In the genomic region with DNA sequence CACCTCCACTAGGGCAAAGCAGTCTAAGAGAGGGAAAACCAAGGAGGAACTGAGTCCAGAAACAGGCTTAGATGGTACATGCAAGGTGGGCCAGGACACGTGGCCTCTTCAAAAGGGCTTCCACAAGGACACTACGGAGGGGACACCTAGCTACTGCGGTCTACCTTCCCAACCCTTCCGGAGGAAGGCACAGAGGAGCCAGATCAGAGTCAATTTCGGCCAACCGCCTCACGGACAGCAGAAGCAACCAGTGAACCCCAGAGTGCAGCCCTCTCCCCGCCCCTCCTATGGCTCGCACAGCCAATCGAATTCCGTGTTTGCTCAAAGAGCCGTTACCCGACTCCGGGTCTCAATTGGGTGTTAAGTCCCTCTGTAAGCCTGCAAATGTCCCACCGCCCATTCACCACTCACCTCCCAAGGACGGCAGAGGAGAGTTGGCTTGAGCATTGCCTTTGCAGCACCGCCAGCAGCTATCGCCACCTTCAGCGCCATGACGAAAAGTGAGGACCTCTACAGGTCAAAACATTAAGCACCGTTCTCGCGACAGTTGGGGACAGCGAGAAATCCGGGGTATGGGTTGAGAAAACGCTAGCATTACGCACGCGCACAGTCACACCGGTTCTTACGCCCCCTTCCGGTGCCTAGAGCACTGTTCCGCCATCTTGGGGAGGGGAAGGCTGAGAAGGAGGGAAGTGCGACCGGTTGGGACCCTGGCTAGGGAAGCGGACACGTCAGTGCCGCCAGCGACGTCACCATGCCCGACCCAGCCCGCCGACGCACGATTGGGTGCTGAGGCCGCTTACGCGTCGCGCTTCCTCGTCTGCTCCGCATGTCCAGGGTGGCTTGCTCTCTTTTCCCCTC, we compare ENCODE assay signal across 8 mouse cellular contexts. TPM values are rescaled to one million over a fixed set of nuclear protein-coding genes. Genes with fewer than 3 reads are reported as not detected.
DNase-seq lines count a peak whose midpoint lies in the region; ATAC-seq and TF ChIP-seq lines count a peak whose summit lies in the region.

Gene Idh3g (minus strand): TSS at position 534 of the 861 bp plus-strand sequence.
Gene Ssr4 (plus strand): TSS at position 665 of the 861 bp plus-strand sequence.

- H3K9ac ChIP-seq in hindbrain, postnatal 0 days (replicated peaks; ENCODE audit: low read length): peak within 1 kb of the TSS; percentile 71

- intact Hi-C loops in gastrocnemius, adult 2 months (cut with DNase I): loop anchor here (5.0 kb wide), 3 partner anchors 69 to 176 kb away; partner anchors contain the start of genes Abcd1, Bcap31 and Slc6a8
- intact Hi-C loops in left cerebral cortex, adult 2 months (cut with DNase I): loop anchor here (5.0 kb wide), 1 partner anchor 136 kb away; the partner anchor contains the start of genes Arhgap4 and Naa10

- WGBS in hindbrain, postnatal 0 days: 31% methylated on average over 52 of the region's 52 CpGs

- H3K27me3 ChIP-seq in hindbrain, postnatal 0 days (ENCODE audit: insufficient read depth, low read length): no peaks in the 10 kb centered on the region

- TF ChIP-seq CTCF in gastrocnemius, adult 2 months (IDR thresholded peaks at IDR 0.05): peak; percentile 51
- TF ChIP-seq CTCF in hindbrain, postnatal 0 days (IDR thresholded peaks at IDR 0.05; ENCODE audit: low read depth): peak; percentile 70; the same call in 1 of the 2 replicates
- peak; percentile 44 for TF ChIP-seq CTCF in left cerebral cortex, adult 2 months (IDR thresholded peaks at IDR 0.05)

- H3K9me3 ChIP-seq in hindbrain, postnatal 0 days (ENCODE audit: low read length): no peaks in the 10 kb centered on the region

- DNase-seq in ZHBTc4 (ENCODE audit: low read depth, low spot score): peak; percentile 97
- peak; percentile 94 for DNase-seq in gastrocnemius, adult 2 months
- DNase-seq in hindbrain, postnatal 0 days (ENCODE audit: low spot score): peak; percentile 95
- DNase-seq in left cerebral cortex, adult 2 months (ENCODE audit: extremely low spot score in 1 of 2, low spot score in 2 of 2): peak; percentile 86 to 89
- peak; percentile 92 to 93 for DNase-seq in right cerebral cortex, adult 2 months (ENCODE audit: low spot score in 2 of 2)
- peak; percentile 92 for DNase-seq in urinary bladder, postnatal 14 days (ENCODE audit: low spot score)

- H3K36me3 ChIP-seq in hindbrain, postnatal 0 days (ENCODE audit: insufficient read depth, low read length): no peaks in the 10 kb centered on the region

- H3K4me1 ChIP-seq in hindbrain, postnatal 0 days (ENCODE audit: insufficient read depth, low read length): peaks cover 14% of the 10 kb centered on the region; the same call in 1 of the 2 replicates

- peak within 1 kb of the TSS; percentile 87 for H3K4me3 ChIP-seq in gastrocnemius, adult 2 months
- H3K4me3 ChIP-seq in hindbrain, postnatal 0 days (ENCODE audit: low read length): peak within 1 kb of the TSS; percentile 53
- H3K4me3 ChIP-seq in left cerebral cortex, adult 2 months: peak within 1 kb of the TSS; percentile 67

- ATAC-seq in common myeloid progenitor, adult 5-6 weeks (replicated peaks; ENCODE audit: low read depth, poor library complexity, severe bottlenecking): peak; percentile 91
- peak; percentile 97 for ATAC-seq in hindbrain, postnatal 0 days
- peak; percentile 91 for ATAC-seq in megakaryocyte, adult 5-6 weeks (ENCODE audit: poor library complexity, severe bottlenecking)

- peak within 1 kb of the TSS; percentile 98 for H3K27ac ChIP-seq in gastrocnemius, adult 2 months
- H3K27ac ChIP-seq in hindbrain, postnatal 0 days: peak within 1 kb of the TSS; percentile 86
- H3K27ac ChIP-seq in left cerebral cortex, adult 2 months: peak within 1 kb of the TSS; percentile 91

- H3K4me2 ChIP-seq in hindbrain, postnatal 0 days (ENCODE audit: low read depth, low read length): peak within 1 kb of the TSS; percentile 59

RNA-seq across cellular contexts. Expression of gene Idh3g, which starts in this region (rescaled TPM):
- 218 and 225 TPM in 2 replicates for total RNA-seq in common myeloid progenitor, adult 5-6 weeks (2017)
- 100 to 1,000 TPM; 384 to 433 TPM for total RNA-seq in gastrocnemius, adult 2 months (2021)
- total RNA-seq in hindbrain, postnatal 0 days (2014; rRNA removed): 238 and 257 TPM in 2 replicates
- 244 and 248 TPM in 2 replicates for polyA plus RNA-seq in hindbrain, postnatal 0 days (2015; fragmentation: Nextera tagmentation; extraction: Ambion mirVana)
- total RNA-seq in left cerebral cortex, adult 2 months (2021): 100 to 1,000 TPM; 194 to 201 TPM
- total RNA-seq in megakaryocyte, adult 5-6 weeks (2015): 277 and 286 TPM in 2 replicates
- total RNA-seq in megakaryocyte, adult 5-6 weeks (2017): 154 and 172 TPM in 2 replicates

RNA-seq across cellular contexts. Expression of gene Ssr4, which starts in this region (rescaled TPM):
- 150 and 166 TPM in 2 replicates for total RNA-seq in common myeloid progenitor, adult 5-6 weeks (2017)
- total RNA-seq in gastrocnemius, adult 2 months (2021): 10 to 100 TPM; 77.3 to 79.0 TPM
- 89.0 and 144 TPM in 2 replicates for total RNA-seq in hindbrain, postnatal 0 days (2014; rRNA removed)
- polyA plus RNA-seq in hindbrain, postnatal 0 days (2015; fragmentation: Nextera tagmentation; extraction: Ambion mirVana): 196 and 199 TPM in 2 replicates
- 10 to 100 TPM; 91.1 to 91.2 TPM for total RNA-seq in left cerebral cortex, adult 2 months (2021)
- 250 and 261 TPM in 2 replicates for total RNA-seq in megakaryocyte, adult 5-6 weeks (2015)
- 127 and 142 TPM in 2 replicates for total RNA-seq in megakaryocyte, adult 5-6 weeks (2017)

Comparison
In these comparisons a context has a peak if more than half of its experiments do, and no peak if none do; other contexts are left out.
1. Peak in every context shown above with its lines: DNase-seq, ATAC-seq, H3K4me3 ChIP-seq and H3K27ac ChIP-seq.